Mouse (Mus musculus) forebrain, embryonic 16.5 days (tissue): Measurements from ENCODE around the gene Aqp9. TPM values are rescaled to one million over a fixed set of nuclear protein-coding genes. Genes with fewer than 3 reads are reported as not detected.

Experiments
- ATAC-seq: fragments of 200-750 bp; cut with Nextera tagmentation; 2 replicates; pipeline ENCODE4 v1.8.0; 2017; ENCODE audit warnings: mild to moderate bottlenecking, moderate library complexity
- H3K27ac ChIP-seq: fragments of 300-500 bp; sonication (generic); 2 replicates; pipeline ENCODE4 v1.5.1; 2014; ENCODE audit warnings: low read length, control low read depth
- H3K27me3 ChIP-seq: fragments of 300-500 bp; sonication (generic); replicated peaks from 2 replicates; pipeline ENCODE4 v1.6.1; 2014; ENCODE audit warnings: low read length; ENCODE audit not compliant: control insufficient read depth, insufficient read depth
- H3K36me3 ChIP-seq: fragments of 300-500 bp; sonication (generic); 2 replicates; pipeline ENCODE4 v1.6.1; 2014; ENCODE audit not compliant: control insufficient read depth, insufficient read depth
- H3K4me1 ChIP-seq: fragments of 300-500 bp; sonication (generic); replicated peaks from 2 replicates; pipeline ENCODE4 v1.6.1; 2014; ENCODE audit warnings: low read length; ENCODE audit not compliant: control insufficient read depth, insufficient read depth
- H3K4me2 ChIP-seq: fragments of 300-500 bp; sonication (generic); 2 replicates; pipeline ENCODE4 v1.6.1; 2014; ENCODE audit warnings: mild to moderate bottlenecking, low read length, control low read depth
- H3K4me3 ChIP-seq: fragments of 300-500 bp; sonication (generic); replicated peaks from 2 replicates; pipeline ENCODE4 v1.5.1; 2014; ENCODE audit warnings: mild to moderate bottlenecking, low read length, control low read depth
- H3K9ac ChIP-seq: fragments of 300-500 bp; sonication (generic); replicated peaks from 2 replicates; pipeline ENCODE4 v1.6.1; 2014; ENCODE audit warnings: low read depth, low read length, control low read depth
- H3K9me3 ChIP-seq: fragments of 300-500 bp; sonication (generic); 2 replicates; pipeline ENCODE4 v1.6.1; 2016; ENCODE audit warnings: low read length; ENCODE audit not compliant: control insufficient read depth
- WGBS: fragments of 180-500 bp; shearing (Covaris S2); extraction: QIAGEN DNeasy Blood & Tissue Kit; methylation state at CpG from one replicate; pipeline ENCODE4 v1.1.7; 2014; 5-methylcytosine and 5-hydroxymethylcytosine counted together
- polyA plus RNA-seq: library from polyadenylated mRNA; unstranded; fragments of >200 nt; fragmentation: Nextera tagmentation; extraction: Ambion mirVana; gene quantifications from 2 replicates; pipeline ENCODE4 v1.2.1, GENCODE M21; 2015

Gene Aqp9
- polyA plus RNA-seq, 1 experiment from 2014 or later: 1.2 TPM

DNA sequence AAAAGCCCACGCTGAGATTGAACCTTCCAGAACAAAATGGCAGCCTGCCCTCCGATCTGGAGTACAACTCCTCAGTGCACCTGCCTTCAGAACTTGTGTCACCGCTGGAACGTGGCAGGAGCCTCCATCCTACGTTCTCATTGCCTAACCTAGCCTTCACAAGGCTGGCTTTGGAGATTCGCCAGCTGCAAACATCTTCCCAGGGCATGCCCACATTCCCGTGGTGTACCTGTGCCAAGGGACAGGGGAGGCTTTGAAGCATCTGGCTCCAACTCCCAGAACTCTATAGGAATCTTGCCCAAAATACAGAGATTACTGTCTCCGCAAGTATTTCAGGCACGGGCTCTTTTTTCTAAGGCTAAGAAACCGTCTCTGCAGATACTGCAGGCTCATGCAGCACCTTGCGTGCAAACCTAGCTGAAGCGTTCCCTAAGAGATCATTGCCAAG, 92.3 kb downstream of the Aqp9 start:
- no peak overlapping the region for H3K4me3 ChIP-seq
- no peaks in the 10 kb centered on the region for H3K9me3 ChIP-seq
- H3K27ac ChIP-seq: no peak overlapping the region
- no peak overlapping the region for H3K4me2 ChIP-seq
- no peaks in the 10 kb centered on the region for H3K27me3 ChIP-seq
- H3K36me3 ChIP-seq: no peaks in the 10 kb centered on the region
- ATAC-seq: no peak
- WGBS: 67% methylated on average over 12 of the region's 12 CpGs
- no peaks in the 10 kb centered on the region for H3K4me1 ChIP-seq
- H3K9ac ChIP-seq: no peak overlapping the region

- Histone ChIP-seq H3K27me3 (no peaks in the 10 kb centered on the region), H3K27ac (no peak overlapping the region), H3K4me3 (no peak overlapping the region), H3K4me2 (no peak overlapping the region), H3K4me1 (no peaks in the 10 kb centered on the region), H3K36me3 (no peaks in the 10 kb centered on the region), H3K9ac (no peak overlapping the region), H3K9me3 (no peaks in the 10 kb centered on the region)
- 59% methylated on average over 4 of the region's 4 CpGs for WGBS
- ATAC-seq: no peak
These were observed 94.7 kb downstream of the Aqp9 start for GRCm38 (mm10) chr9:71073831-71074230.

DNA sequence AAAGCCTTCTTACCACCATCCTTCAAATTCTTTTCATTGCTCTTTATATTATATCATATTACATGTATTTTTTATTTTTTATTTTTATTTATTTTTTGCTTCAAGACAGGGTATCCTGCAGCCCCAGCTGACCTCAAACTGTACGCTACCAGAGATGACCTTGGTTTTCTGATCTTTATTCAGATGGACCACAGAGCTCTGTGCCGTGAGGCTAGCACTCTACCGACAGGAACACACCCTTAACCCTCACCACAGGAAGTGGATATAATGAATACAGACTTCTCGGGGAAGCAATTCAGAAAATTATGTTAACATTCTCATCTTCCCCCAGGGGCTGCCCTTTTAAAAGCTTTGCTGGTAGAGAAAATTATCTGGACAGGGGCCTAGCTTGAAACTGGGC, 95.4 kb downstream of the Aqp9 start:
- Histone ChIP-seq H3K36me3 (no peaks in the 10 kb centered on the region), H3K4me3 (no peak overlapping the region), H3K4me2 (no peak overlapping the region), H3K27ac (no peak overlapping the region), H3K9me3 (no peaks in the 10 kb centered on the region), H3K4me1 (no peaks in the 10 kb centered on the region), H3K27me3 (no peaks in the 10 kb centered on the region), H3K9ac (no peak overlapping the region)
- WGBS: 65% methylated on average over 4 of the region's 4 CpGs
- no peak for ATAC-seq

- no peaks in the 10 kb centered on the region for H3K9me3 ChIP-seq
These were observed 96.0 kb downstream of the Aqp9 start for GRCm38 (mm10) chr9:71072502-71072901.

DNA sequence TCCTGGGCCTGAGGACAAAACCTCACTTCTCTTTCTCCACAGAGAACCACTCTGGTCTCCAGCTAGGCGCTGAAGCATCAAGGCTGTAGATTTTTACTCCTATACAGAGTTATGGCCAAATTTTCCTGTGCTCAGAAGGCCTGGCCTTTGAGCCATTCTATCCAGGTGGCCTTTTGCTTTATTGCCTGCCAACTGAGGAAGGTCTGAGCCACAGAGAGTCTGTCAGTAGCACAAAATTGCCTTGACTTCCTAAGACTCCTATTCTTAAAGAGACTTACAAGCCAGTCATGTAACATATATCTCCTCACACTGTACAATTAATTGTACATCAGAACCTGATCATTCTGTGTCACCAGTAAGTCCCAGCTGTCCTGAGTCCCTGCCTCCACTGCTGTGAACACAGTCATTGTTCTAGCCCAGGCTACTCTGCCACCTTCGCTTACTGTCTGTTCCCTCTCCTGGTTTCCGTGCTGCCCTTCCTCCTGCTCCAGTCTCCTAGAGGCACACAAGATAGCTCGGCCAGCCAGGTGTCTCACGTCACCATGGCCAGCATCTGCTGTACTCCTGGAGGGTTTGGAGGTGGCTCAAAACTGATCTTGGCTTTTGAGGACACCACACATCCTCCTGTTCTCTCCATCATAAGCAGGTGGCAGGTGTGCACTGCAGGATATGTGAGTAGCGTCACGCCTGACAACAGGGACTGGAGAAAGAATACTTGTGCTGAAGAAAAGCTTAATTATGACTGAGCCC, 96.7 kb downstream of the Aqp9 start:
- 86% methylated on average over 7 of the region's 7 CpGs for WGBS
- H3K9ac ChIP-seq: no peak overlapping the region
- no peaks in the 10 kb centered on the region for H3K36me3 ChIP-seq
- H3K4me1 ChIP-seq: no peaks in the 10 kb centered on the region
- H3K9me3 ChIP-seq: no peaks in the 10 kb centered on the region
- no peak for ATAC-seq
- H3K27ac ChIP-seq: no peak overlapping the region
- H3K27me3 ChIP-seq: no peaks in the 10 kb centered on the region
- H3K4me3 ChIP-seq: no peak overlapping the region
- no peak overlapping the region for H3K4me2 ChIP-seq

More at GRCm38 (mm10) chr9:71072502-71072901, 96.0 kb downstream of the Aqp9 start:
- H3K4me1 ChIP-seq: no peaks in the 10 kb centered on the region
- ATAC-seq: no peak
- no peak overlapping the region for H3K27ac ChIP-seq
- H3K9ac ChIP-seq: no peak overlapping the region
- no peak overlapping the region for H3K4me2 ChIP-seq
- no peaks in the 10 kb centered on the region for H3K36me3 ChIP-seq
- no peaks in the 10 kb centered on the region for H3K27me3 ChIP-seq
- H3K4me3 ChIP-seq: no peak overlapping the region
- 69% methylated on average over 7 of the region's 7 CpGs for WGBS

GRCm38 (mm10) chr9:71070628-71071027, 97.9 kb downstream of the Aqp9 start:
- H3K27ac ChIP-seq: no peak overlapping the region
- H3K9ac ChIP-seq: no peak overlapping the region
- ATAC-seq: no peak
- H3K4me2 ChIP-seq: no peak overlapping the region
- H3K4me3 ChIP-seq: no peak overlapping the region
- 87% methylated on average over 2 of the region's 2 CpGs for WGBS
- no peaks in the 10 kb centered on the region for H3K36me3 ChIP-seq
- H3K27me3 ChIP-seq: no peaks in the 10 kb centered on the region
- H3K9me3 ChIP-seq: no peaks in the 10 kb centered on the region
- no peaks in the 10 kb centered on the region for H3K4me1 ChIP-seq

- ATAC-seq: no peak
- Histone ChIP-seq H3K4me2 (no peak overlapping the region), H3K9ac (no peak overlapping the region), H3K27ac (no peak overlapping the region), H3K4me1 (no peaks in the 10 kb centered on the region), H3K9me3 (no peaks in the 10 kb centered on the region), H3K27me3 (no peaks in the 10 kb centered on the region), H3K4me3 (no peak overlapping the region), H3K36me3 (no peaks in the 10 kb centered on the region)
- 47% methylated on average over 6 of the region's 6 CpGs for WGBS
These were observed 99.6 kb downstream of the Aqp9 start for GRCm38 (mm10) chr9:71068866-71069390.

DNA sequence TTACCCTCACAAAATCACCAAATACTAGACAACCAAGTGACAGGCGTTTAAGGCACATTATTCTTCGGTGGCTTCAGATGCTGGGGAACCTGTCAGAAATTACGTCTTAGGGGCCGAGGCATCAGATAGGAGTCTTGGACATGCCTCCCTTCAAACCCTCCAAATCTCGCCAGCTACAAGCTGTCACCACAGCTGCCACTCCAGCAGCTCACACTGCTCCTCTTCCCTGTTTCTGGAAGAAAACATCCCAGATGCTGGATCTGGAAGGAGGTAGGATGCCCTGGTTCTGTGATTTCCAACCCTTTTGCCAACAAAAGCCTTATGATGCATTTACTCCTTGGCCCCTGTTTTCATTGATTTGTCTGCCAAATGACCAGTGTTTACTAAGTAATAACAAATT, 101.3 kb downstream of the Aqp9 start:
- no peaks in the 10 kb centered on the region for H3K36me3 ChIP-seq
- H3K4me1 ChIP-seq: no peaks in the 10 kb centered on the region
- H3K9ac ChIP-seq: no peak overlapping the region
- ATAC-seq: no peak
- no peaks in the 10 kb centered on the region for H3K27me3 ChIP-seq
- no peak overlapping the region for H3K27ac ChIP-seq
- H3K9me3 ChIP-seq: no peaks in the 10 kb centered on the region
- no peak overlapping the region for H3K4me2 ChIP-seq
- no peak overlapping the region for H3K4me3 ChIP-seq
- WGBS: 77% methylated on average over 5 of the region's 5 CpGs

- Histone ChIP-seq H3K36me3 (no peaks in the 10 kb centered on the region), H3K27me3 (no peaks in the 10 kb centered on the region), H3K4me3 (no peak overlapping the region), H3K9ac (no peak overlapping the region), H3K9me3 (no peaks in the 10 kb centered on the region), H3K4me1 (no peaks in the 10 kb centered on the region), H3K27ac (no peak overlapping the region), H3K4me2 (no peak overlapping the region)
- WGBS: 85% methylated on average over 7 of the region's 7 CpGs
- ATAC-seq: no peak
These were observed 102.0 kb downstream of the Aqp9 start for GRCm38 (mm10) chr9:71066491-71066890.
